Mouse (Mus musculus): ENCODE results near the gene Hnf4a. TPM values are rescaled to one million over a fixed set of nuclear protein-coding genes. Genes with fewer than 3 reads are reported as not detected.
"Not testable (repeated sequence)": the region's sequence is repeated elsewhere in the genome, so short reads cannot be mapped to it uniquely, and the experiment has no call there.

Hnf4a gene
- total RNA-seq (2014; fragmentation: Nextera tagmentation) (0.19 and 0.38 TPM in 2 replicates), total RNA-seq (2017) (0.05 and 0.17 TPM in 2 replicates), polyA plus RNA-seq (2012) (0.17 and 0.26 TPM in 2 replicates)

GRCm38 (mm10) chr2:163506300-163507004 lies at the start of gene Hnf4a:
TSS of gene Hnf4a (plus strand) at chr2:163506808.
- Histone ChIP-seq H3K27me3 (ENCODE audit: insufficient read depth, low read length) (no peaks in the 10 kb centered on the region), H3K4me3 (ENCODE audit: low read depth, low read length) (no peak within 1 kb of the TSS), H3K9me3 (replicated peaks) (no peaks in the 10 kb centered on the region), H3K4me1 (ENCODE audit: insufficient read depth, low read depth, low read length) (no peaks in the 10 kb centered on the region), H3K36me3 (replicated peaks) (no peaks in the 10 kb centered on the region)
- ATAC-seq (ENCODE audit: extremely low read depth, insufficient number of reproducible peaks, low FRiP score, poor library complexity, severe bottlenecking): no peak
- no peak for DNase-seq (ENCODE audit: low spot score)
- TF ChIP-seq CTCF (IDR thresholded peaks at IDR 0.05; ENCODE audit: low read depth, low read length) (no peak), GATA1 (IDR thresholded peaks at IDR 0.05; ENCODE audit: borderline replicate concordance, low read length) (no peak), TAL1 (conservative IDR thresholded peaks at IDR 0.05; ENCODE audit: low read depth, low read length) (no peak), POLR2AphosphoS5 (IDR thresholded peaks at IDR 0.05; ENCODE audit: insufficient replicate concordance, low read depth, low read length) (no peak)

GRCm38 (mm10) chr2:163458539-163459265 lies 47.9 kb upstream of the Hnf4a start:
- Histone ChIP-seq H3K9me3 (replicated peaks) (no peaks in the 10 kb centered on the region), H3K4me1 (ENCODE audit: insufficient read depth, low read depth, low read length) (no peaks in the 10 kb centered on the region), H3K36me3 (replicated peaks) (peaks cover 3% of the 10 kb centered on the region), H3K4me3 (ENCODE audit: low read depth, low read length) (no peak overlapping the region), H3K27me3 (ENCODE audit: insufficient read depth, low read length) (no peaks in the 10 kb centered on the region)
- no peak for DNase-seq (ENCODE audit: low spot score)
- ATAC-seq (ENCODE audit: extremely low read depth, insufficient number of reproducible peaks, low FRiP score, poor library complexity, severe bottlenecking): no peak
- TF ChIP-seq GATA1 (IDR thresholded peaks at IDR 0.05; ENCODE audit: borderline replicate concordance, low read length): no peak
- TF ChIP-seq CTCF (IDR thresholded peaks at IDR 0.05; ENCODE audit: low read depth, low read length): no peak
- no peak for TF ChIP-seq TAL1 (conservative IDR thresholded peaks at IDR 0.05; ENCODE audit: low read depth, low read length)
- TF ChIP-seq GATA2 (IDR thresholded peaks at IDR 0.05; ENCODE audit: borderline replicate concordance, low read depth, low read length): no peak
- TF ChIP-seq POLR2AphosphoS5 (IDR thresholded peaks at IDR 0.05; ENCODE audit: insufficient replicate concordance, low read depth, low read length): no peak

- H3K4me3 ChIP-seq (ENCODE audit: low read depth, low read length): no peak overlapping the region
- H3K36me3 ChIP-seq (replicated peaks): peaks cover 5% of the 10 kb centered on the region
- H3K27me3 ChIP-seq (ENCODE audit: insufficient read depth, low read length): no peaks in the 10 kb centered on the region
- H3K4me1 ChIP-seq (ENCODE audit: insufficient read depth, low read depth, low read length): no peaks in the 10 kb centered on the region
- ATAC-seq (ENCODE audit: extremely low read depth, insufficient number of reproducible peaks, low FRiP score, poor library complexity, severe bottlenecking) (no peak), DNase-seq (ENCODE audit: low spot score) (no peak)
- H3K9me3 ChIP-seq (replicated peaks): no peaks in the 10 kb centered on the region
- TF ChIP-seq CTCF (IDR thresholded peaks at IDR 0.05; ENCODE audit: low read depth, low read length) (no peak), GATA1 (IDR thresholded peaks at IDR 0.05; ENCODE audit: borderline replicate concordance, low read length) (no peak), POLR2AphosphoS5 (IDR thresholded peaks at IDR 0.05; ENCODE audit: insufficient replicate concordance, low read depth, low read length) (no peak), TAL1 (conservative IDR thresholded peaks at IDR 0.05; ENCODE audit: low read depth, low read length) (no peak), GATA2 (IDR thresholded peaks at IDR 0.05; ENCODE audit: borderline replicate concordance, low read depth, low read length) (no peak)
Observed at GRCm38 (mm10) chr2:163459380-163459779, 47.2 kb upstream of the Hnf4a start.

GRCm38 (mm10) chr2:163460622-163461021 lies 46.0 kb upstream of the Hnf4a start:
- DNase-seq (ENCODE audit: low spot score): no peak
- Histone ChIP-seq H3K4me1 (ENCODE audit: insufficient read depth, low read depth, low read length) (no peaks in the 10 kb centered on the region), H3K4me3 (ENCODE audit: low read depth, low read length) (no peak overlapping the region), H3K9me3 (replicated peaks) (no peaks in the 10 kb centered on the region), H3K27me3 (ENCODE audit: insufficient read depth, low read length) (no peaks in the 10 kb centered on the region), H3K36me3 (replicated peaks) (peaks cover 17% of the 10 kb centered on the region)
- TF ChIP-seq GATA2 (IDR thresholded peaks at IDR 0.05; ENCODE audit: borderline replicate concordance, low read depth, low read length): no peak
- TF ChIP-seq POLR2AphosphoS5 (IDR thresholded peaks at IDR 0.05; ENCODE audit: insufficient replicate concordance, low read depth, low read length): no peak
- no peak for TF ChIP-seq CTCF (IDR thresholded peaks at IDR 0.05; ENCODE audit: low read depth, low read length)
- no peak for TF ChIP-seq TAL1 (conservative IDR thresholded peaks at IDR 0.05; ENCODE audit: low read depth, low read length)
- no peak for TF ChIP-seq GATA1 (IDR thresholded peaks at IDR 0.05; ENCODE audit: borderline replicate concordance, low read length)
- no peak for ATAC-seq (ENCODE audit: extremely low read depth, insufficient number of reproducible peaks, low FRiP score, poor library complexity, severe bottlenecking)

GRCm38 (mm10) chr2:163461307-163461706 lies 45.3 kb upstream of the Hnf4a start:
- DNase-seq (ENCODE audit: low spot score); ATAC-seq (ENCODE audit: extremely low read depth, insufficient number of reproducible peaks, low FRiP score, poor library complexity, severe bottlenecking); H3K9me3 ChIP-seq (replicated peaks); H3K4me1 ChIP-seq (ENCODE audit: insufficient read depth, low read depth, low read length); H3K4me3 ChIP-seq (ENCODE audit: low read depth, low read length); H3K27me3 ChIP-seq (ENCODE audit: insufficient read depth, low read length): not testable (repeated sequence)
- peaks cover 23% of the 10 kb centered on the region for H3K36me3 ChIP-seq (replicated peaks)

GRCm38 (mm10) chr2:163462386-163462785 lies 44.2 kb upstream of the Hnf4a start:
- no peak for DNase-seq (ENCODE audit: low spot score)
- Histone ChIP-seq H3K27me3 (ENCODE audit: insufficient read depth, low read length) (no peaks in the 10 kb centered on the region), H3K9me3 (replicated peaks) (no peaks in the 10 kb centered on the region), H3K4me3 (ENCODE audit: low read depth, low read length) (no peak overlapping the region), H3K36me3 (replicated peaks) (peaks cover 33% of the 10 kb centered on the region), H3K4me1 (ENCODE audit: insufficient read depth, low read depth, low read length) (0 out of 2 replicates have a peak, but pooled peaks cover 3% of the 10 kb centered on the region)
- TF ChIP-seq TAL1 (conservative IDR thresholded peaks at IDR 0.05; ENCODE audit: low read depth, low read length) (no peak), CTCF (IDR thresholded peaks at IDR 0.05; ENCODE audit: low read depth, low read length) (no peak), GATA1 (IDR thresholded peaks at IDR 0.05; ENCODE audit: borderline replicate concordance, low read length) (no peak)
- no peak for ATAC-seq (ENCODE audit: extremely low read depth, insufficient number of reproducible peaks, low FRiP score, poor library complexity, severe bottlenecking)
